Mouse (Mus musculus): ENCODE measurements around the gene Spdye4c.

GRCm38 (mm10) chr2:128565904-128566303, 25.1 kb upstream of the Spdye4c start:
- TF ChIP-seq EP300 (optimal IDR thresholded peaks at IDR 0.05), result no peak
- TF ChIP-seq CTCF (IDR thresholded peaks at IDR 0.05; ENCODE audit: low read depth), result no peak
